Mouse (Mus musculus) CH12.LX (cell line): ENCODE measurements around the gene Pcyox1. TPM values are rescaled to one million over a fixed set of nuclear protein-coding genes. Genes with fewer than 3 reads are reported as not detected.

Source experiments
- DNase-seq: peaks from one replicate; pipeline ENCODE4 v3.0.0-alpha.2; 2013; ENCODE audit errors: extremely low read depth
- H3K27ac ChIP-seq: 2 replicates; pipeline ENCODE4 v1.5.1; 2012; ENCODE audit warnings: low read depth, mild to moderate bottlenecking, control low read depth, moderate library complexity; ENCODE audit not compliant: insufficient read depth
- H3K27me3 ChIP-seq: replicated peaks from 2 replicates; pipeline ENCODE3; 2012; ENCODE audit warnings: inconsistent platforms
- H3K36me3 ChIP-seq, 2 experiments: replicated peaks in 1 of 2; 2 replicates each; pipeline versions ENCODE3 to v1.6.1; 2012; ENCODE audit warnings: inconsistent platforms in 1 of 2, low read length in 1 of 2, mild to moderate bottlenecking in 1 of 2, mixed read lengths in 1 of 2, moderate library complexity in 1 of 2; ENCODE audit not compliant: control insufficient read depth in 1 of 2, insufficient read depth in 1 of 2
- H3K4me1 ChIP-seq, 2 experiments: 2 replicates each; pipeline ENCODE4 v1.6.1; 2012; ENCODE audit warnings: inconsistent platforms in 1 of 2, moderate library complexity in 1 of 2; ENCODE audit not compliant: insufficient read depth in 2 of 2, control insufficient read depth in 1 of 2
- H3K4me2 ChIP-seq: 2 replicates; pipeline ENCODE4 v1.6.1; 2012; ENCODE audit warnings: low read depth, mild to moderate bottlenecking, control low read depth; ENCODE audit not compliant: poor library complexity, insufficient read depth, severe bottlenecking
- H3K4me3 ChIP-seq, 3 experiments: fragments of 150-350 bp in 1 of 3; sonication (generic) in 1 of 3; replicated peaks in 1 of 3; 2 replicates each; pipeline versions ENCODE3 to v1.5.1; 2011 to 2012; ENCODE audit warnings: low read depth in 2 of 3, low read length in 2 of 3, mild to moderate bottlenecking in 2 of 3, moderate library complexity in 2 of 3, control low read depth in 1 of 3, improper control_type of control experiment in 1 of 3, inconsistent platforms in 1 of 3, mixed read lengths in 1 of 3; ENCODE audit not compliant: poor library complexity in 1 of 3
- H3K79me2 ChIP-seq: replicated peaks from 2 replicates; pipeline ENCODE4 v1.6.1; 2012; ENCODE audit warnings: mild to moderate bottlenecking, moderate library complexity; ENCODE audit not compliant: control insufficient read depth, poor library complexity, insufficient read depth, severe bottlenecking; ENCODE audit errors: extremely low read depth
- H3K9ac ChIP-seq: 2 replicates; pipeline ENCODE4 v1.6.1; 2012; ENCODE audit warnings: low read depth, mild to moderate bottlenecking, control low read depth, moderate library complexity; ENCODE audit not compliant: insufficient read depth
- H3K9me3 ChIP-seq: replicated peaks from 2 replicates; pipeline ENCODE3; 2012; ENCODE audit warnings: low read length, inconsistent platforms, mixed read lengths
- BHLHE40 ChIP-seq: IDR thresholded peaks from 2 replicates; pipeline ENCODE4 v1.6.1; 2011; ENCODE audit warnings: mild to moderate bottlenecking, low read depth, low read length, improper control_type of control experiment
- CHD1 ChIP-seq: IDR thresholded peaks from 2 replicates; pipeline ENCODE4 v1.6.1; 2012; ENCODE audit warnings: low read depth, low read length, improper control_type of control experiment, inconsistent platforms
- CTCF ChIP-seq, 2 experiments: IDR thresholded peaks in 1 of 2; conservative IDR thresholded peaks in 1 of 2; 2 replicates each; pipeline ENCODE4 v1.5.1; 2011 to 2012; ENCODE audit warnings: low read depth in 2 of 2, low read length in 2 of 2, improper control_type of control experiment in 1 of 2, inconsistent platforms in 1 of 2, mild to moderate bottlenecking in 1 of 2, moderate library complexity in 1 of 2
- E2F4 ChIP-seq: IDR thresholded peaks from 2 replicates; pipeline ENCODE4 v1.6.1; 2011; ENCODE audit warnings: low read depth, low read length, improper control_type of control experiment; ENCODE audit not compliant: insufficient replicate concordance
- EP300 ChIP-seq: IDR thresholded peaks from 2 replicates; pipeline ENCODE4 v1.6.1; 2011; ENCODE audit warnings: low read length, improper control_type of control experiment
- GABPA ChIP-seq: IDR thresholded peaks from 2 replicates; pipeline ENCODE4 v1.6.1; 2012; ENCODE audit warnings: low read depth, low read length, improper control_type of control experiment, inconsistent platforms; ENCODE audit not compliant: insufficient replicate concordance
- IRF4 ChIP-seq: IDR thresholded peaks from 2 replicates; pipeline ENCODE4 v1.6.1; 2014; ENCODE audit warnings: low read depth, mild to moderate bottlenecking, inconsistent platforms, low read length, improper control_type of control experiment
- JUND ChIP-seq: conservative IDR thresholded peaks from 2 replicates; pipeline ENCODE4 v1.6.1; 2011; ENCODE audit warnings: low read depth, low read length, improper control_type of control experiment
- KAT2A ChIP-seq: IDR thresholded peaks from 2 replicates; pipeline ENCODE4 v1.6.1; 2012; ENCODE audit warnings: low read length, improper control_type of control experiment, inconsistent platforms; ENCODE audit not compliant: insufficient replicate concordance
- MAFK ChIP-seq: IDR thresholded peaks from 2 replicates; pipeline ENCODE4 v1.6.1; 2011; ENCODE audit warnings: low read length, improper control_type of control experiment; ENCODE audit not compliant: insufficient replicate concordance
- MAX ChIP-seq: IDR thresholded peaks from 2 replicates; pipeline ENCODE4 v1.6.1; 2011; ENCODE audit warnings: low read length, improper control_type of control experiment
- MEF2A ChIP-seq: IDR thresholded peaks from 2 replicates; pipeline ENCODE4 v1.6.1; 2014; ENCODE audit warnings: low read depth, mild to moderate bottlenecking, inconsistent platforms, low read length, improper control_type of control experiment, borderline replicate concordance
- MXI1 ChIP-seq: IDR thresholded peaks from 2 replicates; pipeline ENCODE4 v1.6.1; 2011; ENCODE audit warnings: mild to moderate bottlenecking, low read depth, low read length, improper control_type of control experiment
- NELFE ChIP-seq: IDR thresholded peaks from 2 replicates; pipeline ENCODE4 v1.6.1; 2011; ENCODE audit warnings: low read depth, low read length, improper control_type of control experiment
- NRF1 ChIP-seq: IDR thresholded peaks from 2 replicates; pipeline ENCODE4 v1.6.1; 2014; ENCODE audit warnings: low read depth, mild to moderate bottlenecking, inconsistent platforms, low read length, improper control_type of control experiment, moderate library complexity
- POLR2AphosphoS2 ChIP-seq: IDR thresholded peaks from 2 replicates; pipeline ENCODE4 v1.6.1; 2011; ENCODE audit warnings: low read depth, low read length, improper control_type of control experiment
- RAD21 ChIP-seq: IDR thresholded peaks from 2 replicates; pipeline ENCODE4 v1.6.1; 2011; ENCODE audit warnings: low read depth, mild to moderate bottlenecking, low read length, improper control_type of control experiment, moderate library complexity
- SMC3 ChIP-seq: IDR thresholded peaks from 2 replicates; pipeline ENCODE4 v1.6.1; 2011; ENCODE audit warnings: low read depth, low read length, improper control_type of control experiment
- TBP ChIP-seq: conservative IDR thresholded peaks from 2 replicates; pipeline ENCODE4 v1.6.1; 2011; ENCODE audit warnings: low read depth, low read length, improper control_type of control experiment
- TCF12 ChIP-seq: IDR thresholded peaks from 2 replicates; pipeline ENCODE4 v1.6.1; 2014; ENCODE audit warnings: low read depth, mild to moderate bottlenecking, inconsistent platforms, low read length, improper control_type of control experiment
- UBTF ChIP-seq: IDR thresholded peaks from 2 replicates; pipeline ENCODE4 v1.6.1; 2012; ENCODE audit warnings: low read depth, mild to moderate bottlenecking, inconsistent platforms, low read length, improper control_type of control experiment, moderate library complexity
- USF1 ChIP-seq: IDR thresholded peaks from 2 replicates; pipeline ENCODE4 v1.6.1; 2014; ENCODE audit warnings: low read depth, mild to moderate bottlenecking, inconsistent platforms, low read length, improper control_type of control experiment
- USF2 ChIP-seq: conservative IDR thresholded peaks from 2 replicates; pipeline ENCODE4 v1.6.1; 2011; ENCODE audit warnings: low read depth, low read length, improper control_type of control experiment
- ZC3H11A ChIP-seq: IDR thresholded peaks from 2 replicates; pipeline ENCODE4 v1.6.1; 2012; ENCODE audit warnings: low read depth, mild to moderate bottlenecking, inconsistent platforms, low read length, improper control_type of control experiment
- ZKSCAN1 ChIP-seq: IDR thresholded peaks from 2 replicates; pipeline ENCODE4 v1.6.1; 2012; ENCODE audit warnings: low read depth, inconsistent platforms, low read length, improper control_type of control experiment, borderline replicate concordance
- ZMIZ1 ChIP-seq: IDR thresholded peaks from 2 replicates; pipeline ENCODE4 v1.6.1; 2012; ENCODE audit warnings: low read depth, mild to moderate bottlenecking, inconsistent platforms, low read length, improper control_type of control experiment
- dilution Hi-C: fragments of 300-500 bp; cut with MboI; formaldehyde crosslinking; loops from 2 replicates; pipeline ENCODE4 v1.14.3; 2020; ENCODE audit warnings: low sequenced_read_pairs; ENCODE audit not compliant: extremely low pct_unique_long_range_greater_than_20kb, extremely low pct_ligation_motif_present
- in situ Hi-C: fragments of 300-500 bp; cut with MboI; formaldehyde crosslinking; loops from 3 replicates; pipeline ENCODE4 v1.14.3; 2019; ENCODE audit warnings: low sequenced_read_pairs, low pct_ligation_motif_present, low pct_unique_long_range_greater_than_20kb, mixed read lengths
- polyA plus RNA-seq: library from polyadenylated mRNA; unstranded; fragments of >175 nt; gene quantifications from 2 replicates; pipeline ENCODE4 v1.2.1, GENCODE M21; 2012; ENCODE audit warnings: low read depth; ENCODE audit not compliant: insufficient read length
- total RNA-seq, 2 experiments: library from RNA; depleted of rRNA; stranded (reverse); fragments of 300-350 nt in 1 of 2; fragments of >200 nt in 1 of 2; gene quantifications; 2 replicates each; pipeline ENCODE4 v1.2.3; 2012 to 2014

Pcyox1 gene
- total and polyA plus RNA-seq, 3 experiments: 8.7 to 12.9 (median 12.8) TPM

GRCm38 (mm10) chr6:86378341-86378740, 18.6 kb downstream of the Pcyox1 start:
- Histone ChIP-seq H3K4me2 (no peak overlapping the region), H3K9ac (no peak overlapping the region), H3K27ac (no peak overlapping the region), H3K79me2 (peaks cover 26% of the 10 kb centered on the region), H3K4me1 (peaks cover 2 to 6% of the 10 kb centered on the region in 2 experiments; a peak in 3 of 4 replicates), H3K27me3 (no peaks in the 10 kb centered on the region), H3K9me3 (no peaks in the 10 kb centered on the region), H3K36me3 (peaks cover 30 to 63% of the 10 kb centered on the region in 2 experiments), H3K4me3 (no peak overlapping the region)
- TF ChIP-seq NELFE: no peak
- TF ChIP-seq SMC3: no peak
- TF ChIP-seq EP300: no peak
- TF ChIP-seq MAFK: no peak
- no peak for TF ChIP-seq USF1
- no peak for TF ChIP-seq TCF12
- no peak for TF ChIP-seq IRF4
- TF ChIP-seq NRF1: no peak
- TF ChIP-seq BHLHE40: no peak
- TF ChIP-seq MEF2A: no peak
- no peak for TF ChIP-seq UBTF
- in situ Hi-C loops (no loop called here), dilution Hi-C loops (no loop called here)
- no peak for DNase-seq

- H3K9ac ChIP-seq: no peak overlapping the region
- H3K4me3 ChIP-seq: no peak overlapping the region
- in situ Hi-C loops: loop anchor here (25.0 kb wide), 1 partner anchor 361 kb away; the partner anchor contains the start of gene Figla
- H3K27me3 ChIP-seq: no peaks in the 10 kb centered on the region
- 0 out of 2 replicates have a peak overlapping the region, but pooled peaks have one; percentile 98 for H3K4me2 ChIP-seq
- H3K79me2 ChIP-seq: peaks cover 45% of the 10 kb centered on the region
- TF ChIP-seq GABPA (no peak), CHD1 (no peak), TCF12 (no peak), JUND (no peak), USF2 (no peak), E2F4 (no peak), NRF1 (no peak), TBP (no peak), UBTF (no peak), CTCF (conservative IDR thresholded peaks at IDR 0.05 in 1 of 2, IDR thresholded peaks at IDR 0.05 in 1 of 2; ENCODE audit: low read depth in 2 of 2, low read length in 2 of 2) (no peak), MAX (no peak), ZMIZ1 (no peak), ZC3H11A (no peak), RAD21 (no peak), ZKSCAN1 (no peak), MXI1 (no peak), POLR2AphosphoS2 (no peak), KAT2A (no peak)
- dilution Hi-C loops: no loop called here
- H3K9me3 ChIP-seq: no peaks in the 10 kb centered on the region
- H3K4me1 ChIP-seq: peaks cover 8 to 25% of the 10 kb centered on the region in 2 experiments
- DNase-seq: no peak
- H3K27ac ChIP-seq: no peak overlapping the region
- H3K36me3 ChIP-seq: peaks cover 29 to 57% of the 10 kb centered on the region in 2 experiments
Measured at GRCm38 (mm10) chr6:86373556-86373955, 23.4 kb downstream of the Pcyox1 start.
